Mouse (Mus musculus) brown adipose tissue, adult 24 weeks (tissue): Measurements from ENCODE around the gene Tmem54. TPM values are rescaled to one million over a fixed set of nuclear protein-coding genes. Genes with fewer than 3 reads are reported as not detected.

Experiments
- H3K27ac ChIP-seq: fragments of 200-500 bp; replicated peaks from 2 replicates; pipeline ENCODE4 v1.5.1; 2012; ENCODE audit warnings: low read depth, mild to moderate bottlenecking, low read length
- H3K4me1 ChIP-seq: fragments of 200-500 bp; 2 replicates; pipeline ENCODE4 v1.6.1; 2012; ENCODE audit warnings: low read length, mixed read lengths; ENCODE audit not compliant: control insufficient read depth, insufficient read depth, insufficient read length
- H3K4me3 ChIP-seq: fragments of 200-500 bp; 2 replicates; pipeline ENCODE4 v1.5.1; 2012; ENCODE audit warnings: low read depth, mild to moderate bottlenecking, low read length, moderate library complexity; ENCODE audit not compliant: insufficient read depth
- polyA plus RNA-seq: library from polyadenylated mRNA; stranded (reverse); fragments of >200 nt; gene quantifications from 2 replicates; pipeline ENCODE4 v1.2.4, GENCODE M21; 2012; ENCODE audit not compliant: missing spikeins, insufficient read depth, insufficient read length

Tmem54 gene
- polyA plus RNA-seq, 1 experiment = not detected

- no peak overlapping the region for H3K4me3 ChIP-seq
- H3K4me1 ChIP-seq = no peaks in the 10 kb centered on the region
- no peak overlapping the region for H3K27ac ChIP-seq
Observed at GRCm38 (mm10) chr4:129130755-129131303, 25.5 kb downstream of the Tmem54 start.

GRCm38 (mm10) chr4:129134799-129135585 is 29.6 kb downstream of the Tmem54 start:
- peak overlapping the region; percentile 21; the same call in 1 of the 2 replicates for H3K4me3 ChIP-seq
- H3K4me1 ChIP-seq = no peaks in the 10 kb centered on the region
- H3K27ac ChIP-seq = no peak overlapping the region

GRCm38 (mm10) chr4:129135637-129136036 is 30.3 kb downstream of the Tmem54 start:
- H3K4me1 ChIP-seq = no peaks in the 10 kb centered on the region

GRCm38 (mm10) chr4:129136189-129136578 is 30.8 kb downstream of the Tmem54 start:
- Histone ChIP-seq H3K4me1 (0 out of 2 replicates have a peak, but pooled peaks cover 2% of the 10 kb centered on the region), H3K27ac (no peak overlapping the region), H3K4me3 (peak overlapping the region; percentile 41)

More at GRCm38 (mm10) chr4:129135637-129136036, 30.3 kb downstream of the Tmem54 start:
- no peak overlapping the region for H3K4me3 ChIP-seq
- no peak overlapping the region for H3K27ac ChIP-seq

GRCm38 (mm10) chr4:129136579-129137391 is 31.4 kb downstream of the Tmem54 start, which contains the start of gene Fndc5:
Gene Fndc5, plus strand, starts transcription at chr4:129136999.
- Histone ChIP-seq H3K27ac (no peak within 1 kb of the TSS), H3K4me1 (0 out of 2 replicates have a peak, but pooled peaks cover 2% of the 10 kb centered on the region), H3K4me3 (peak within 1 kb of the TSS; percentile 41)

GRCm38 (mm10) chr4:129137392-129138321 is 32.3 kb downstream of the Tmem54 start:
- Histone ChIP-seq H3K4me3 (peak overlapping the region; percentile 41), H3K27ac (no peak overlapping the region), H3K4me1 (0 out of 2 replicates have a peak, but pooled peaks cover 2% of the 10 kb centered on the region)

- Histone ChIP-seq H3K4me1 (peaks cover 10% of the 10 kb centered on the region; the same call in 1 of the 2 replicates), H3K27ac (no peak overlapping the region), H3K4me3 (no peak overlapping the region)
Observed at GRCm38 (mm10) chr4:129139642-129140041, 34.3 kb downstream of the Tmem54 start.

GRCm38 (mm10) chr4:129140808-129141207 is 35.5 kb downstream of the Tmem54 start:
- peaks cover 11% of the 10 kb centered on the region; the same call in 1 of the 2 replicates for H3K4me1 ChIP-seq
- H3K4me3 ChIP-seq = no peak overlapping the region
- H3K27ac ChIP-seq = no peak overlapping the region

GRCm38 (mm10) chr4:129141560-129142438 is 36.5 kb downstream of the Tmem54 start:
- Histone ChIP-seq H3K4me3 (no peak overlapping the region), H3K27ac (no peak overlapping the region), H3K4me1 (peaks cover 11% of the 10 kb centered on the region; the same call in 1 of the 2 replicates)

- H3K4me3 ChIP-seq = 0 out of 2 replicates have a peak overlapping the region, but pooled peaks have one; percentile 9
- peaks cover 11% of the 10 kb centered on the region; the same call in 1 of the 2 replicates for H3K4me1 ChIP-seq
- H3K27ac ChIP-seq = no peak overlapping the region
Observed at GRCm38 (mm10) chr4:129142439-129143045, 37.2 kb downstream of the Tmem54 start.

- Histone ChIP-seq H3K27ac (no peak overlapping the region), H3K4me1 (peaks cover 11% of the 10 kb centered on the region; the same call in 1 of the 2 replicates)
Observed at GRCm38 (mm10) chr4:129143509-129143908, 38.2 kb downstream of the Tmem54 start.

GRCm38 (mm10) chr4:129144401-129145367 is 39.3 kb downstream of the Tmem54 start:
- peaks cover 11% of the 10 kb centered on the region; the same call in 1 of the 2 replicates for H3K4me1 ChIP-seq
- H3K27ac ChIP-seq = no peak overlapping the region
- H3K4me3 ChIP-seq = no peak overlapping the region

More at GRCm38 (mm10) chr4:129143509-129143908, 38.2 kb downstream of the Tmem54 start:
- H3K4me3 ChIP-seq = no peak overlapping the region
